Mouse (Mus musculus): ENCODE data around the gene Fam92b. TPM values are rescaled to one million over a fixed set of nuclear protein-coding genes. Genes with fewer than 3 reads are reported as not detected.

Fam92b gene
- polyA plus RNA-seq, 1 experiment from 2014 or later = not detected

DNA sequence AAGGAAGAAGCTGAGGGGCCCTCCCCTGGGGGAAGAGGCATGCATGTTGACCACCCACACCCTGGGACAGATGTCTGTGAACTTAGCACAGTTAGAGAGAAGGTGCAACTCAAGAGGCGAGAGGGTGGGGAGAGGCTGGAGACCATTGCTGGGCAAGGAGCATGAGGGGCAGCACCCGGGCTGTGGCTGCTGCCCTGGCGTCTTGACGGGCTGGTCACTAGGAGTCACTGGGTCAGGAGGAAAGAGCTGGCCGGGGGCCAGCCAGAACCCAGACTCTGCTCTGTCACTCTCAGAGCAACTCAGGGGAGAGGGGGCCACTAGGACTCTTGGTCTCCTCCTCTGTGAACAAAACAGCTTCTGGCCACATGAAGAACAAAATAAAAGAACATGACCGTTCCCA, 12.2 kb upstream of the Fam92b start:
- Histone ChIP-seq H3K4me2 (no peak overlapping the region), H3K27me3 (replicated peaks) (no peaks in the 10 kb centered on the region), H3K9me3 (no peaks in the 10 kb centered on the region), H3K36me3 (no peaks in the 10 kb centered on the region), H3K4me1 (peaks cover 57% of the 10 kb centered on the region), H3K9ac (no peak overlapping the region), H3K27ac (replicated peaks) (no peak overlapping the region), H3K4me3 (no peak overlapping the region)
- 68% methylated on average over 6 of the region's 6 CpGs for WGBS
- no peak for ATAC-seq (ENCODE audit: extremely low read depth, insufficient number of reproducible peaks, low FRiP score, low TSS enrichment)

DNA sequence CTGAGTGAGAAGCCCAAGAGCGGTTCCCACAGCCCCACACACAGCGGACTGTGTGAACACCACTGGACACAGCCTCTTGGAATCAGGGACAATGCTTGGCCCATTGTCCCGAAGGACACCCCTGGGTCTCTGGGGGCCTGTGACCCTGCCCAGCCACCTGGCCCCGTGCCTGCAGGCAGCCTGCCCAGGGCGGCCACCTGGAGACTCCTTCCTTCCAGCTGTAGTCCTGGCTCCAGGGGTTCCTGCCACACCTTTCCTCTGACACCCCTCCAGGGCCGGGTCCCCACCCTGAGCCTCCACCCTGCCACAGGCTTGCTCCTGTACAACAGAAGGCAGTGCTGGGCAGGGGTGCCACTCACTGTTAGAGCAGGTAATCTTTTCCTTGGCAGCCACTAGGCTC, 11.2 kb upstream of the Fam92b start:
- Histone ChIP-seq H3K27me3 (replicated peaks) (no peaks in the 10 kb centered on the region), H3K36me3 (no peaks in the 10 kb centered on the region), H3K9ac (no peak overlapping the region), H3K27ac (replicated peaks) (no peak overlapping the region), H3K4me1 (peaks cover 62% of the 10 kb centered on the region), H3K4me3 (no peak overlapping the region), H3K9me3 (no peaks in the 10 kb centered on the region), H3K4me2 (no peak overlapping the region)
- 73% methylated on average over 6 of the region's 6 CpGs for WGBS
- ATAC-seq (ENCODE audit: extremely low read depth, insufficient number of reproducible peaks, low FRiP score, low TSS enrichment) = no peak

DNA sequence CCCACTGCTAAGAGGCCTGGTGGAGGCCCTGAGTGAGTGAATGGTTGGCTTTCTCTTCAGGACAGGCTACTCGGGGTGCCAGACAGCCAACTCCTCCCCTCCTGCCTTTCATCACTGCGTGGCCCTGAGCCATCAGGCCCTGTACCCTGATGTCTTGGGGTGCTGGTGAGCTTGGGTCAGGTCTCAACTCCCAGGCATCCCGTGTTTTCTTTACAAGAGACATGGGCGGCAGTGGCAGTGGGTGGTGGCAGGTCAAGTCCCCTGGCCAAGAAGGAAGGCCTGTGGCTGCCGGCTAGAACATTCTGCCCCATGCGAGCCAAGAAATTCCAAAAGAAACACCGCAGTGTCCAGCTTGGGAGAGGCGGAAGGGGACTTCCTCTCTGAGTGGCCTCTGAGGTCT, 9.2 kb upstream of the Fam92b start:
- Histone ChIP-seq H3K9ac (no peak overlapping the region), H3K4me2 (no peak overlapping the region), H3K27ac (replicated peaks) (peak overlapping the region; percentile 68; the same call in 1 of the 2 replicates), H3K36me3 (no peaks in the 10 kb centered on the region), H3K4me1 (peaks cover 56% of the 10 kb centered on the region), H3K4me3 (no peak overlapping the region), H3K27me3 (replicated peaks) (no peaks in the 10 kb centered on the region), H3K9me3 (no peaks in the 10 kb centered on the region)
- WGBS = 51% methylated on average over 8 of the region's 8 CpGs
- no peak for ATAC-seq (ENCODE audit: extremely low read depth, insufficient number of reproducible peaks, low FRiP score, low TSS enrichment)

DNA sequence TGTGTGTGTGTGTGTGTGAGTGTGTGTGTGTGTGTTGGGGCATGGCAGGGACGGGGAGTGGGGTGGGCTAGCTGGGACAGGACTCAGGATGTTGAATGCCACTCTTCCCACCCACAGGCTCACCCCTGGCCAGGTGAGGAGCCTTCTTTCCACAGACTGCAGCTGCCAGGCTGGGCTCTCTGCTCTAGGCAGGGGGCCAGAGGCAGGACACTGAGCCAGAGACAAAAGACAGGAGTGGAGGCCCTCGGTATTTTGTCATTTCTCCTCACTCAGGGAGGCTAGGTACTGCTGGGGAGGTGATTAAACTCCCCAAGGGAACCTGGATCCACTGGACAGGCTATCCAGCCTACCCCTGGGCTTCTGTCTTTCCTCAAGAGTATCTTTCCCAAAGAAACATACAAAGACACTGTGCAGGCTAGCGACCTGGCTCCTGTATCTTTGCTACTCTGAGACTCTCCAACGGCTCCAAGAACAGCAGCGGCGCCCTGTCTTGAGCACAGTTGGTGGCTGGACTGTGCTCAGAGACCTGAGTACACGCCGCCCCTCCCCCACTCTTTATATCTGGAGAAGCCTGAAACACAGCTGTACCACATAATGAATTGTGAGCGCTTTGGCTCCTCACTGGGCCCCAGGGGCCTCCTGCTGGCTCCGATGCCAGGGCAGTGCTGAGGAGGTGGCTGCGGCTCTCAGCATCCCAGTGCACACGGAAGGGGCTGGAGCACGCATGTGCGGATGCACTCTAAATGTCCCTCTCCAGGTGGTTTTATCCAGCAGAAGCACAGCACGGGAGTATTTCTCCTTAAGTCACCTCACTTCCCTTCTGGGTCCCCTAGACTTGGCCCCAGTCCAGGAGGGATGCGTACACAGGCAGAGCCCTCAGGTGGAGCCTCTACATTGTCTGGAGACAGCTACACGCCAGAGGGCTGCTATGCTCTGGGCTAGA, 7.9 kb upstream of the Fam92b start:
- Histone ChIP-seq H3K36me3 (no peaks in the 10 kb centered on the region), H3K27ac (replicated peaks) (peak overlapping the region; percentile 68), H3K9me3 (no peaks in the 10 kb centered on the region), H3K27me3 (replicated peaks) (no peaks in the 10 kb centered on the region), H3K4me2 (peak overlapping the region; percentile 18), H3K9ac (peak overlapping the region; percentile 62), H3K4me3 (no peak overlapping the region), H3K4me1 (peaks cover 44% of the 10 kb centered on the region)
- WGBS = 34% methylated on average over 16 of the region's 17 CpGs
- no peak for ATAC-seq (ENCODE audit: extremely low read depth, insufficient number of reproducible peaks, low FRiP score, low TSS enrichment)

DNA sequence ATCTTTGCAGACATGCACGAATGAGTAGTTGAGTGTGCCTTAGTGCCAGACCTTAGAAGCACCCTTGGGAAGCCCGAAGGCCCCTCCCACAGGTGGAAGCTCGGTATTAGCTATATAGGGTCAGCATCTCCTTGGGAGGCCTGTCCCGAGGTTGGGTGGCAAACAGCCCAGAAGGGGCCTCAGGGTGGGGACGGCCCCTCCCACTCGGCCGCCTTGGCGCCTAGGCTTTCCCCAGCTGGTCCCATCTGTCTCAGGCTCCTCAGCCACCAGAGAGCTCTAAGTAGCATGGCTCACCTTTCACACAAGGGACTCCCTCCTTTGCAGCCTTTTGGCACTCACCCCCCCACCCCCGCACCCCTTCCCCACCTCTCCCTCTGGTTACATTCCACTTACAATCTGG, 7.1 kb upstream of the Fam92b start:
- H3K9ac ChIP-seq = no peak overlapping the region

DNA sequence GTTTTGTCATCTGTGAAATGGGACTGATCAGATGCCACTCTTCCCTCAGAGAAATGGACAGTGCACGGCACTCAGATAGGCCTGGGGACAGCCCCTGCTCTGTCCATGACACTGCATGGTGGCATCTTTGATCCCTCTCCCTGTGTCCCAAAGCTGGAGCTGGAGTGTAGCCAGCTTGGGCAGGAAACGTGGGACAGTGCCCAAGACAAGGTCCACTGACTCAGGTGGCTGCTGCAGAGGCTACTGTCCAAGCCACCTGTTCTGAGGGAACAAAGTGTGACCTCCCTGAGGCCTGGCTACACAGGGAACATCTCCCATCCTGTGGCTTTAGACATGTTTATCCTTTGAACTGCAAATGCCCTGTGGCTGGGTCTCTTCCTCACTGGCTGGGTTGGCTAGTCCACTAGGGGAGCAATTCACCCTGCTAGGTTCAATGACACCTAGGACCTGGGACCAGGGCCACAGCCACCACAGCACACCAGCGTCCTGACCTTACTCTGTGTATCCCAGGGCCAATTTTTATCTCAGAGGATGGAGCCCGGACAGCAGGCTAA, 4.7 kb upstream of the Fam92b start:
- Histone ChIP-seq H3K27me3 (replicated peaks) (peaks cover 12% of the 10 kb centered on the region), H3K9ac (no peak overlapping the region), H3K4me1 (peaks cover 52% of the 10 kb centered on the region), H3K4me2 (no peak overlapping the region), H3K36me3 (no peaks in the 10 kb centered on the region), H3K27ac (replicated peaks) (no peak overlapping the region), H3K4me3 (no peak overlapping the region), H3K9me3 (no peaks in the 10 kb centered on the region)
- 47% methylated on average over 4 of the region's 4 CpGs for WGBS
- ATAC-seq (ENCODE audit: extremely low read depth, insufficient number of reproducible peaks, low FRiP score, low TSS enrichment) = no peak

More for the DNA sequence above, 7.1 kb upstream of the Fam92b start:
- Histone ChIP-seq H3K9me3 (no peaks in the 10 kb centered on the region), H3K4me1 (peaks cover 39% of the 10 kb centered on the region), H3K4me2 (no peak overlapping the region), H3K27ac (replicated peaks) (no peak overlapping the region; the same call in 1 of the 2 replicates), H3K4me3 (no peak overlapping the region), H3K36me3 (no peaks in the 10 kb centered on the region), H3K27me3 (replicated peaks) (no peaks in the 10 kb centered on the region)
- no peak for ATAC-seq (ENCODE audit: extremely low read depth, insufficient number of reproducible peaks, low FRiP score, low TSS enrichment)
- WGBS = 22% methylated on average over 8 of the region's 9 CpGs

DNA sequence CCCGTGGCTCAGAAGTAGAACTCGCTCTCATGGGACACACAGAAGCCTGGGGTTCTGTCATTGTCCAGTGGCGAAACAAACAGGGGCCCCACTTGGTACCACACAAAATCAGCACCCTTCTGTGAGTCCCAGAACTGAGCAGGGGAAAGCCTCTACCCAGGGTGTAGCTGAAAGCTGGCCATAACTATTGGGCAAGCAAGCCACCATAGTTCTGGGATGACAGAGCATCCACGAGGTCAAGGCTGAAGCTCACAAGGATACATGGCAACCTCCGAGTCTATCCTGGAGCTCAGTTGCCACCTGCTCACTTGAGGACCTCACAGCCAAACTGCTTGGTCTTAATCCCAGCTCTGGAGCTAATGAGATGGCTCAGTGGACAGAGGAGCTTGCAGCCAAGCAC, 4.0 kb upstream of the Fam92b start:
- Histone ChIP-seq H3K27me3 (replicated peaks) (peaks cover 16% of the 10 kb centered on the region), H3K9me3 (no peaks in the 10 kb centered on the region), H3K36me3 (no peaks in the 10 kb centered on the region), H3K4me1 (peaks cover 52% of the 10 kb centered on the region), H3K27ac (replicated peaks) (no peak overlapping the region), H3K4me2 (no peak overlapping the region), H3K4me3 (no peak overlapping the region), H3K9ac (no peak overlapping the region)
- no peak for ATAC-seq (ENCODE audit: extremely low read depth, insufficient number of reproducible peaks, low FRiP score, low TSS enrichment)
- WGBS = 80% methylated on average over 5 of the region's 5 CpGs

DNA sequence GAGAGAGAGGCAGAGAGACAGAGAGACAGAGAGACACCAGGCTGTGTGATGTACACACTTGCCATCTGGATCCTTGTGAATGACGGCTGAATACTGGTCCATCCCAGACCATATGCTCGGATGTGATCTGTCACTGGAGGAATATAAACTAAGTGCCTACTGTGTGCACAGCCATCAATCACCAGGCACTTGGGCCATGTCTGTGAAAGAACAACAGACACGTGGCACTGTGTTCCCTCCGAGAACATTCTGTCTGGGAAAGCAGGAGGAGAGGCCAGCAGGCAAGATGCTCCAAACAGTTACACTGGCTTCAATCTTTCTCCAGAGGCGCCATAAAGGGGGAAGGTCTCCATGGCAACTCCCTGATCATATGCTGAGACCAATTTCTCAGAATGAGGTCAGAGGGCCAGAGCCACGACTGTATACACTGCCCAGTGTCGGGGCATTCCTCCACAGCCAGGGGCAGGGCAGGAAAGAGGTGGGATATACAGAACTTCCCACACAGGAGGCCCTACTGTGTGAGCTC, 3.2 kb upstream of the Fam92b start:
- Histone ChIP-seq H3K9me3 (no peaks in the 10 kb centered on the region), H3K4me2 (no peak overlapping the region), H3K27ac (replicated peaks) (no peak overlapping the region), H3K36me3 (no peaks in the 10 kb centered on the region), H3K4me3 (no peak overlapping the region), H3K27me3 (replicated peaks) (peaks cover 24% of the 10 kb centered on the region), H3K9ac (no peak overlapping the region), H3K4me1 (peaks cover 45% of the 10 kb centered on the region)
- ATAC-seq (ENCODE audit: extremely low read depth, insufficient number of reproducible peaks, low FRiP score, low TSS enrichment) = no peak
- 59% methylated on average over 7 of the region's 7 CpGs for WGBS

DNA sequence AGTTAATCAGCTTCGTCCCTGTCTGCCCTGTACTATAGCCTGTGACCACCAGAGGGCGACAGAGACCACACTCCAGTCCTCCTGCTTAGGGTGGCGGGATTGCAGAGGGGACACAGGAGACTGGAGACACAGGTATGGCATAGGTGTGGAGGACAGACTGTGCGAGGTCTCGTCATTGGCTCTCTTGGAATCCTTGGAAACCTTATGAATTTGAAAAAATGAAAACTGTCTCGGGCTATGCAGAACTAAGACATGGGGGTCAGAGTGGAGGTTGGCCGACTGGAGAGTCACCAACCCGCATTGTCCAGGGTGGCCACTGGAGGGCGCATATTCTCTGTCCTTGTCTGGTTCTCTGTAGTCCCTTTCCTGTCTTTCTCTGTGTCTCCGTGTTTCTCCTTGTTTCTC, 1.8 kb upstream of the Fam92b start:
- no peaks in the 10 kb centered on the region for H3K9me3 ChIP-seq

DNA sequence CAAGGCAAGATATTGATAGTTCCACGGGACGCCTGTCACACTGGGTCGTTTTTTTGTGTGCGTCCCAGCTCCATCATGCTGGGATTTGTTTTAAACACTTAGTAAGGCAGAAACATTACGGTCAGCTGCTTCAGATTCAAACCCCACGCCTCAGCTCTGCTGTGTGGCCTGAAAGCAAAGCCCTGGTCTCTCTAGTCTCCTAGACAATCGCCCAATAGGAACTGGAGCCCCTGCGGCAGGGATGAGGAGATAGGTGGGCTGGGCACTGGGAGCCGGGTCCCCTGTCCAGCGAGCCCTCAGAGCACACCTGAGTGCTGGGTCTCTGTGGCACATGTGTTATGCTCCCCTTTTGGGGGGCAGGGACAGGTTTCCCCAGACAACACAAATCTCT, 853 bp upstream of the Fam92b start:
- Histone ChIP-seq H3K4me1 (peaks cover 28% of the 10 kb centered on the region), H3K4me2 (peak overlapping the region; percentile 60), H3K36me3 (no peaks in the 10 kb centered on the region), H3K27ac (replicated peaks) (no peak overlapping the region), H3K9ac (peak overlapping the region; percentile 24; the same call in 1 of the 2 replicates), H3K9me3 (no peaks in the 10 kb centered on the region), H3K4me3 (no peak overlapping the region), H3K27me3 (replicated peaks) (peaks cover 40% of the 10 kb centered on the region)
- no peak for ATAC-seq (ENCODE audit: extremely low read depth, insufficient number of reproducible peaks, low FRiP score, low TSS enrichment)
- WGBS = 9% methylated on average over 10 of the region's 10 CpGs

More for the DNA sequence above, 1.8 kb upstream of the Fam92b start:
- Histone ChIP-seq H3K4me3 (peak overlapping the region; percentile 36), H3K4me2 (peak overlapping the region; percentile 69), H3K27ac (replicated peaks) (no peak overlapping the region), H3K9ac (peak overlapping the region; percentile 37; the same call in 1 of the 2 replicates), H3K27me3 (replicated peaks) (peaks cover 38% of the 10 kb centered on the region), H3K36me3 (no peaks in the 10 kb centered on the region), H3K4me1 (peaks cover 30% of the 10 kb centered on the region)
- no peak for ATAC-seq (ENCODE audit: extremely low read depth, insufficient number of reproducible peaks, low FRiP score, low TSS enrichment)
- WGBS = 2% methylated on average over 10 of the region's 10 CpGs

DNA sequence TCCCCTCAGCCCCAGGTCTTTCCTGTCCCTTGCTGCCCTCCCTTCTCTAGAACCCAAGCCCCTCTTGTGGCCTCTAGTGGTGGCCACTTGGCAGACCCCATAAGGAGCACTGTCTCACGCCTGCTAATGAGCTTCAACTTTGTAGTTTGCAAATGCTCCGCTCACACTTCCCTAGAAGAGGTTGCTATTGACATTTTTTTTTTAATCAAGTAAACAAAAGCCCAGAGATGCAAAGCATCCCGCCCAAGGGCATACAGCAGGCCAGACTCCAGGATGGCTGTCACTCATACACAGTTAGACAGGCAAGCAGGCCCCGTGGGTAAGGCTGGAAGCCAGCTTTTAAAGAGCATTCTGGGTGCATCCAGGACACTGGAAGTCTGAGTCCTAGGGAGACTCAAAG, 661 bp downstream of the Fam92b start:
- no peak overlapping the region for H3K27ac ChIP-seq (replicated peaks)
- no peaks in the 10 kb centered on the region for H3K36me3 ChIP-seq
- no peaks in the 10 kb centered on the region for H3K9me3 ChIP-seq
- WGBS = 33% methylated on average over 4 of the region's 4 CpGs
- H3K4me2 ChIP-seq = no peak overlapping the region
- H3K4me1 ChIP-seq = peaks cover 28% of the 10 kb centered on the region
- 0 out of 2 replicates have a peak overlapping the region, but pooled peaks have one; percentile 54 for H3K9ac ChIP-seq
- no peak overlapping the region for H3K4me3 ChIP-seq
- peaks cover 45% of the 10 kb centered on the region for H3K27me3 ChIP-seq (replicated peaks)
- no peak for ATAC-seq (ENCODE audit: extremely low read depth, insufficient number of reproducible peaks, low FRiP score, low TSS enrichment)

All from heart, embryonic 13.5 days (tissue).